Mouse (Mus musculus) testis, adult 10 weeks (tissue): Measurements from ENCODE around the gene Gm11084. TPM values are rescaled to one million over a fixed set of nuclear protein-coding genes. Genes with fewer than 3 reads are reported as not detected.

Experiments
- polyA plus RNA-seq: library from polyadenylated mRNA; stranded (reverse); fragments of 350-450 nt; fragmentation: Illumina TruSeq; extraction: RNeasy Lipid Tissue Mini Kit (QIAGEN cat#74804); gene quantifications from one replicate; pipeline ENCODE4 v1.2.3, GENCODE M21; 2014; ENCODE audit warnings: low read depth, low replicate concordance

Gene Gm11084
- not detected for polyA plus RNA-seq

GRCm38 (mm10) chr2:72986616-72987015, at the start of gene Gm11084:
Gene Gm11084, minus strand, starts transcription at chr2:72986716.

GRCm38 (mm10) chr2:72980337-72981074, 6.0 kb downstream of the Gm11084 start, which contains the start of gene Sp3:
Gene Sp3, minus strand, starts transcription at chr2:72980446.

Other genes starting within 250 kb of the Gm11084 start
- 55.3 TPM for gene Sp3, start 6.3 kb downstream of the Gm11084 start, polyA plus RNA-seq
- 70.5 TPM for gene Ola1, start 232.2 kb upstream of the Gm11084 start, polyA plus RNA-seq